Mouse (Mus musculus) heart, adult 2 months (tissue): ENCODE measurements around the gene Ticam1. TPM values are rescaled to one million over a fixed set of nuclear protein-coding genes. Genes with fewer than 3 reads are reported as not detected.
A peak's percentile ranks its signal among the peaks of the same experiment; 100 is the strongest.

Experiments used
- DNase-seq, 2 experiments: peaks; one replicate each; pipeline ENCODE4 v3.0.0; 2021
- H3K27ac ChIP-seq: fragments of 200-600 bp; 2 replicates; pipeline ENCODE4 v1.8.1; 2022
- H3K27me3 ChIP-seq: fragments of 200-500 bp; 2 replicates; pipeline ENCODE4 v1.6.1; 2012; ENCODE audit warnings: mild to moderate bottlenecking, low read length, inconsistent platforms, mixed read lengths; ENCODE audit not compliant: control insufficient read depth, insufficient read depth
- H3K36me3 ChIP-seq: fragments of 200-500 bp; 2 replicates; pipeline ENCODE4 v1.6.1; 2012; ENCODE audit warnings: low read length, inconsistent platforms; ENCODE audit not compliant: control insufficient read depth, insufficient read depth
- H3K4me1 ChIP-seq: fragments of 200-500 bp; 2 replicates; pipeline ENCODE4 v1.6.1; 2011; ENCODE audit warnings: low read length; ENCODE audit not compliant: control insufficient read depth, insufficient read depth
- H3K4me3 ChIP-seq: fragments of 200-600 bp; 2 replicates; pipeline ENCODE4 v1.8.1; 2022
- H3K79me2 ChIP-seq: fragments of 200-500 bp; replicated peaks from 2 replicates; pipeline ENCODE4 v1.6.1; 2012; ENCODE audit warnings: mild to moderate bottlenecking, inconsistent platforms, low read length, moderate library complexity, mixed read lengths; ENCODE audit not compliant: control insufficient read depth, insufficient read depth
- H3K9ac ChIP-seq: fragments of 200-500 bp; 2 replicates; pipeline ENCODE4 v1.6.1; 2012; ENCODE audit warnings: low read depth, mild to moderate bottlenecking, control low read depth, inconsistent platforms, low read length, mixed read lengths
- CTCF ChIP-seq: fragments of 200-600 bp; IDR thresholded peaks from 2 replicates; pipeline ENCODE4 v1.8.1; 2022; ENCODE audit warnings: antibody characterized with exemption, mild to moderate bottlenecking, moderate library complexity
- EP300 ChIP-seq: fragments of 200-500 bp; IDR thresholded peaks from 2 replicates; pipeline ENCODE4 v1.6.1; 2011; ENCODE audit warnings: low read depth, low read length, control low read depth; ENCODE audit not compliant: insufficient read depth
- POLR2A ChIP-seq: fragments of 200-500 bp; IDR thresholded peaks from 2 replicates; pipeline ENCODE4 v1.6.1; 2011; ENCODE audit warnings: mild to moderate bottlenecking, low read depth, low read length, control low read depth; ENCODE audit not compliant: insufficient read depth
- WGBS: fragments of 180-500 bp; shearing (Covaris S2); methylation state at CpG from one replicate; pipeline ENCODE4 v1.1.7; 2018; 5-methylcytosine and 5-hydroxymethylcytosine counted together
- intact Hi-C: fragments of 180-260 bp; cut with DNase I; formaldehyde crosslinking; loops from one replicate; pipeline ENCODE4 v1.15.1; 2025
- polyA plus RNA-seq: library from polyadenylated mRNA; depleted of rRNA; stranded (reverse); fragments of >200 nt; gene quantifications from 2 replicates; pipeline ENCODE4 v1.2.3, GENCODE M21; 2012
- total RNA-seq, 2 experiments: library from RNA; stranded (reverse); gene quantifications; 2 replicates each; pipeline ENCODE4 v1.2.3; 2021

Gene Ticam1
- total and polyA plus RNA-seq, 3 experiments: 8.0 to 16.8 (median 8.0) TPM

DNA sequence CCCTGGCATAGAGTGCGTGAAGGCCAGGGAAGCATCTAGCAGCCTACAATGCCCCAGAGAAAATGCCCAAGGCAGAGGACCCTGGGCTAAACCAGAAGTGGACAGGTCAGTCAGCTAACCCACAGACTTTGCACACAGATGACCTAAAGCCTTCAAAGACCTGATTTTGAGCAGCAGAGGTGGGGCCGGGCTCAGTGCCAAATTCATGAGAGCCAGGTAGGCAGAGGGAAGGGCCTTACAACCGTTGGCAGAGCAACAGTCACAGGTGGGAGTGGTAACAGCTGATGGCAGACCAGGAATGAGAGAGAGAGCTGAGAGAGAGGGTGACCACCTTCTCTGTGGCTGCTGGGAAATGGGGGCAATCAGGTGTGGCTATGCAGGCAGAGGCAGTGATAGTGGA, 3.9 kb downstream of the Ticam1 start:
- Histone ChIP-seq H3K79me2 (no peaks in the 10 kb centered on the region; the same call in 1 of the 2 replicates), H3K27ac (no peak overlapping the region), H3K4me1 (peaks cover 16% of the 10 kb centered on the region), H3K27me3 (no peaks in the 10 kb centered on the region), H3K4me3 (no peak overlapping the region), H3K36me3 (peaks cover 2% of the 10 kb centered on the region; the same call in 1 of the 2 replicates), H3K9ac (no peak overlapping the region)
- WGBS: 66% methylated on average over 3 of the region's 3 CpGs
- intact Hi-C loops: no loop called here
- DNase-seq: peak in 1 of 2 experiments; percentile 19
- TF ChIP-seq CTCF: no peak
- no peak for TF ChIP-seq EP300
- no peak for TF ChIP-seq POLR2A

DNA sequence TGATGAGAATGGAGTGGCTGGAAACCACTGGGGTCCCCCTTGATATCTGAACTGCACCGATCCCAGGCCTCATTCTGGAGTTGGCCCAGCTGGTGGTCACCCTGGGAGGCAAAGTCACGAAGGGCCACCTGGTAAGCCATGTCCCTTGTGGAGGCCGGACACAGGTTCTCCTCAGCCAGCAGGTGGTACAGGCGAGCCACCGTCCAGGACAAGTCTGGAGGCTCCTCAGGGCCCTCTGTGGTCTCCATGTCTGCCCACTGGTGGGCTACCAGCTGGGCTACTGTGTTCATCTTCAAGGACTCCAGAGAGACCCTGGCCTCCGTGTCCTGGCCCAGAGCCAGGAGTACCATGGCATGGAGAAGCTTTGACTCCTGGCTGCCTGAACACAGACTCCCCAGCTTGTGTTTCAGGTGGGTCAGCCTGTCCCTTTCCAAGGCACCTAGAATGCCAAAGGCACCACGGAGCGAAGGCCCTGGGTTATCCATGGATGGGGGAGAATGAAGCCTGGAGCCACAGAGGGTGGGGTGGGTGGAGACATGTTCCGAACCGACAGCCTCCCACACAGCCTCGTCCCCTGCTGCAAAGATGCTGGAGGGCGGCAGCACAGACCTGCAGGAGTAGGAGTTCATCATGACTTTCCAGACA, 4.9 kb downstream of the Ticam1 start:
- H3K4me1 ChIP-seq: peaks cover 13% of the 10 kb centered on the region
- DNase-seq: peak in 1 of 2 experiments; percentile 31
- 0 out of 2 replicates have a peak, but pooled peaks have one; percentile 6 for TF ChIP-seq CTCF
- no peak for TF ChIP-seq EP300
- TF ChIP-seq POLR2A: no peak
- H3K4me3 ChIP-seq: no peak overlapping the region
- no peak overlapping the region for H3K27ac ChIP-seq
- no peak overlapping the region for H3K9ac ChIP-seq
- 73% methylated on average over 12 of the region's 12 CpGs for WGBS
- H3K79me2 ChIP-seq: no peaks in the 10 kb centered on the region; the same call in 1 of the 2 replicates
- H3K27me3 ChIP-seq: no peaks in the 10 kb centered on the region
- intact Hi-C loops: no loop called here
- no peaks in the 10 kb centered on the region for H3K36me3 ChIP-seq

DNA sequence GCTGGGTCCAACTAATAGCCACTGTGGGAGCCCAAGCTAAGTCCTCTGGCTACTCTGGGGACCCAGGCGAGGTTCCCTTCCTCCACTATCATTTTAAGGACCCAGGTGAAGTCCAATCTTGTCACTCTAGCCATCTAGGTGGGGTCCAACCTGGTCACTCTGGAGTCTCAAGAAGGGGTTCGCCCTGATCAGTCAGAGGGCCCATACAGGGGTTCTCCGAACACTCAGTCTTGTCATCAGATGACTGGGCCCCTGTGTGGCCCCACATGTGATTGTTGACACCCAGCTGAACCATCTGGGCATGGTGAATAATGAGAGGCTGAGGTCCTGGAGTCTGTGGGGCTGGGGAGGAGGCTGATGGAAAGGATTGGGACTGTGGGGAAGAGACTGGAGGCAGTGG, 6.8 kb downstream of the Ticam1 start:
- H3K27ac ChIP-seq: peak overlapping the region; percentile 95
- no peaks in the 10 kb centered on the region; the same call in 1 of the 2 replicates for H3K79me2 ChIP-seq
- H3K36me3 ChIP-seq: no peaks in the 10 kb centered on the region
- TF ChIP-seq CTCF (no peak), EP300 (no peak), POLR2A (0 out of 2 replicates have a peak, but pooled peaks have one; percentile 3)
- no peaks in the 10 kb centered on the region for H3K27me3 ChIP-seq
- 82% methylated on average over 3 of the region's 3 CpGs for WGBS
- H3K4me3 ChIP-seq: peak overlapping the region; percentile 59
- no peak for DNase-seq
- H3K9ac ChIP-seq: peak overlapping the region; percentile 50; the same call in 1 of the 2 replicates
- intact Hi-C loops: no loop called here
- H3K4me1 ChIP-seq: peaks cover 13% of the 10 kb centered on the region

DNA sequence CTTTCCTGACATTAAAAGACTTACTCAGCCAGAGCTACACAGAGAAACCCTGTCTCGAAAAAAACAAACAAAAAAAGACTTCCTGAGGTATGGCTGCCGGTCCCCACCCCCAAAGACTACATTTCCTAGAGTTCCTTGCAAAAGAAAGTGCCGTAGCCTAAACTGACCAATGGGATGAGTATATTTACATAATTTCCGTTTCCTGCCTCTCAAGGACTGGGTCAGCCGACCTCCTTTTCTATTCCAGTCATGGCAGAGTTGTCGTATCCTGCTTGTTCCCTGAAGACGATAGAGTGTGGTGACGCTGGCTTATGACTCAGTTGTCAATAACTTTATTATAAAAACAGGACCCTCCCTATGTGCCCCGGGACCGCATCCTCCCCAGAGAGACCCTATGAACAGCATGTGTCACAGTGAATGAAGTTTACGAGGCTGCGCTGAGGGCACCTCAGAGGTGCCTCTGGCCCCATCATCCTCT, 7.4 kb downstream of the Ticam1 start:
- Histone ChIP-seq H3K9ac (peak overlapping the region; percentile 62), H3K79me2 (no peaks in the 10 kb centered on the region; the same call in 1 of the 2 replicates), H3K36me3 (no peaks in the 10 kb centered on the region), H3K27ac (peak overlapping the region; percentile 95), H3K4me1 (peaks cover 11% of the 10 kb centered on the region), H3K4me3 (peak overlapping the region; percentile 59), H3K27me3 (no peaks in the 10 kb centered on the region)
- peak; percentile 56 to 75 for DNase-seq
- 12% methylated on average over 12 of the region's 12 CpGs for WGBS
- intact Hi-C loops: no loop called here
- TF ChIP-seq EP300: 0 out of 2 replicates have a peak, but pooled peaks have one; percentile 62
- TF ChIP-seq POLR2A: peak; percentile 94
- no peak for TF ChIP-seq CTCF

DNA sequence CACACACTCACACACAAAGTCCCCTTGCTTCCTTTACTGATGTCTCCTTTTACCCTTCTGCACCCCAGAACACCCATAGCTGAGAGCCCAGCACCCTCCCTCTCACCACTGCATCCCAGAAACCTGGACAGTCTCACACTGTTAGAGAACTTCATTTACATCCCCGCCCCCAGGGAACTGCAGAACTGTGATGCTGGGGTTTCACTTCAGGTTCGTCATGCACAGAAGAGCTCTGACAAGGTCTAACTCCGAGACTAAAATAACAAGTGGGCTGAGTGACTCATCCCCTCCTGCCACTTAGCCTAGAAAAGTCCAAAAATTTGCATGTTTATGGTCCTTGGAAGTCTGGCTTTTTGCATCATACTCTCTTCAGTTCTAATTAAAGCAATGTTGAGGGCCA, 10.3 kb downstream of the Ticam1 start:
- Histone ChIP-seq H3K9ac (no peak overlapping the region), H3K36me3 (peaks cover 4% of the 10 kb centered on the region), H3K79me2 (no peaks in the 10 kb centered on the region), H3K4me1 (peaks cover 9% of the 10 kb centered on the region), H3K27ac (peak overlapping the region; percentile 11), H3K4me3 (no peak overlapping the region), H3K27me3 (no peaks in the 10 kb centered on the region)
- intact Hi-C loops: no loop called here
- TF ChIP-seq CTCF (no peak), EP300 (no peak), POLR2A (no peak)
- 27% methylated on average over 3 of the region's 3 CpGs for WGBS
- DNase-seq: no peak

DNA sequence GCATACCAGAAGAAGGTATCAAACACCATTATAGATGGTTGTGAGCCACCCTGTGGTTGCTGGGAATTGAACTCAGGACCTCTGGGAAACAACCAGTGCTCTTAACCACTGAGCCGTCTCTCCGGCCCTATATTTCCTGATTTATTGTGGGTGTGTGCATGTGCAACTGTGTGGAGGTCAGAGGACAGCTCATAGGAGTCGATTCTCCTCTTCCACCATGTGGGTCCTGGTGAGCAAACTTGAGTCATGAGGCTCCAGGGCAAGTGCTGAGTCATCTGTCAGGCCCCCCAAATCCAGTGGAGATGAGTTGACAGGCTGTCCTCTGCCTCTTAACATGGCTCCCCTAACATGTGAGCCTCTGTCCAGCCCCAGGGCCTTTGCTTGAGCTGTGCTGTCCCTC, 10.7 kb downstream of the Ticam1 start:
- no peak for DNase-seq
- H3K27me3 ChIP-seq: no peaks in the 10 kb centered on the region
- H3K36me3 ChIP-seq: peaks cover 4% of the 10 kb centered on the region
- peaks cover 9% of the 10 kb centered on the region for H3K4me1 ChIP-seq
- no peak overlapping the region for H3K27ac ChIP-seq
- WGBS: 78% methylated on average over 3 of the region's 3 CpGs
- no peak overlapping the region for H3K9ac ChIP-seq
- TF ChIP-seq POLR2A (0 out of 2 replicates have a peak, but pooled peaks have one; percentile 28), CTCF (no peak), EP300 (no peak)
- H3K79me2 ChIP-seq: no peaks in the 10 kb centered on the region
- no peak overlapping the region for H3K4me3 ChIP-seq
- intact Hi-C loops: no loop called here
